Mouse (Mus musculus): ENCODE results near the gene Pafah1b1.
A peak's percentile ranks its signal among the peaks of the same experiment; 100 is the strongest.

Pafah1b1 gene

DNA sequence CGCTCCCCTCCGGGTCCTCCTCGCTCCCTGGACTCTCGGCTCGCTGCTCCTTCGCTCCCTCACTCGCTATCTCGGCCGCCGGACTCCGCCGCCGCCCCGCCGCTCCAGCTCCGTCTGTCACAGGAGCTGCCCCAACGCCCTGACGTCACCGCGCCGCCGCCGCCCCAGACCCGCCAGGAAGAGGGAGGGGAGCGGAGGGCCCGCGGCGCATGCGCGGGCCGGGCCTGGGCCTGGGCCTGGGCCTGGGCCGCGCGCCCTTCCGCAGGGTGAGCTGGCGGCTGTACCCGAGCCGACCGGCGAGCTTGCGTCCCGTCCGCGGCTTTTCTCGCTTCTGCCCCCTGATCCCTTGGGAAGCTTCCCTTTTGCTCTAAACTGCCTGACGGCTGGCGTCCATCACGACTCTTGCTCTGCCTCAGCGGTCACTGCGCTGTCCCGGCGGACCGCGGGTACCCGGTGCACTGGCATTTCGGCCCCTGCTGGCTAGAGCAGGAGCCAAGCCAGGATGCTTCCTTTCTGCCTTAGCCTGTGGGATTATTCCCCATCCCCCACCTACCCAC is at the start of gene Pafah1b1:
Gene Pafah1b1 (minus strand): TSS at position 436 of the 557 bp plus-strand sequence.
- DNase-seq (ENCODE audit: low read depth): peak; percentile 96

DNA sequence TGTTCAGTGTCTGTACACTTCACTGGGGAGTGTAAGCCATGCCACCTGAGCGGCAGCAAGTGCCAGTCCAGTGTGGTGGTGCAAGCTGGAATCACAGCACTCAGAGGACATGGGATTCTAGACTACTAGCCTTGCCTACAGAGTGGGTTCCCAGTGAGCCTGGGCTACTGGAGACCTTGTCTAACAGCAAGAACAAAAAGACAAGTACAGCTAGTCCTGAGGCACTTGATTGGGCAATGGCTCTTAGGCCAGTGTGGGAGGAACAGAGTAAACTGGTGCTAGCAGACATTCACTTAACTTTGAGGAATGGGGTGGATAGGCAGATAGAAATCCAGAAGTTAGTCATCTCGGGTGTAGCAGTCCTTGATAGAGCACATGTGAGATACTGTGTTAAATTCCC is 47.9 kb upstream of the Pafah1b1 start:
- no peak for DNase-seq (ENCODE audit: low read depth)

DNA sequence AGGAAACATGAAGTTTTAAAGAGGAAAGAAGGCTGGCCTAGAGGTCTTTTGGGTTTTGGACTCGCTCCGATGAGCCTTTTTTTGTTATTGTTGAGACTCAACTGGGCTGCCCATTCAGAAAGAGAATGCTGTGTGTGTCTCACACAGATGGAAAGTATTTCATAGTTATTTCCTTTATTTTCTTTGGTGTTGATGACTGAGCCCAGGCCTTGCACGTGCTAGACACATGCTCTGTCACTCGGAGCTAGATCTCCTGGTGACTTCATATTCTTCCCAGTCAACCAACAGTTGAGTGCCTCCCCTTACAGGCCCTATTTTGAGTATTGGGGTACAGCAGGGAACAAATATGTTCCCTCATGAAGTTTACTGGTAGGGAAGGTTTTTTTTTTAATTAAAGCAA is 47.2 kb upstream of the Pafah1b1 start:
- DNase-seq (ENCODE audit: low read depth): no peak

DNA sequence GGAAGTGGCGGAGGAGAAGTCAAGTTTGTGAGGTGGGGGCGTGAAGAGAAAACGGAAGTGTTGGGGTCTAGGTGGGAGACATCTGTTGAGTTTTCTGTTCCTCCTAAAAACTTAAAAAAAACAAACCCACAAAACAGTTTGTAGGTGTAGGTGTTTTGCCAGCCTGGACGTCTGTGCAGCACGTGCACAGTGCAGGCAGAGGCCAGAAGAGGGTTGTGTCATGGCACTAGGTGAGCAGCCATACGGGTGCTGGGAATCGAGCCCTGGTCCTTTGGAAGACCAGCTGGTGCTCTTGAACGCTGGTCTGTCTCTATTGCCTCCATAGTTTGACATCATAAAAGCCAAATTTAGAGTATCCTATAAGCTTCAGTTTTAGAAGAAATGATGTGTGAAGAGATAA is 46.8 kb upstream of the Pafah1b1 start:
- no peak for DNase-seq (ENCODE audit: low read depth)

DNA sequence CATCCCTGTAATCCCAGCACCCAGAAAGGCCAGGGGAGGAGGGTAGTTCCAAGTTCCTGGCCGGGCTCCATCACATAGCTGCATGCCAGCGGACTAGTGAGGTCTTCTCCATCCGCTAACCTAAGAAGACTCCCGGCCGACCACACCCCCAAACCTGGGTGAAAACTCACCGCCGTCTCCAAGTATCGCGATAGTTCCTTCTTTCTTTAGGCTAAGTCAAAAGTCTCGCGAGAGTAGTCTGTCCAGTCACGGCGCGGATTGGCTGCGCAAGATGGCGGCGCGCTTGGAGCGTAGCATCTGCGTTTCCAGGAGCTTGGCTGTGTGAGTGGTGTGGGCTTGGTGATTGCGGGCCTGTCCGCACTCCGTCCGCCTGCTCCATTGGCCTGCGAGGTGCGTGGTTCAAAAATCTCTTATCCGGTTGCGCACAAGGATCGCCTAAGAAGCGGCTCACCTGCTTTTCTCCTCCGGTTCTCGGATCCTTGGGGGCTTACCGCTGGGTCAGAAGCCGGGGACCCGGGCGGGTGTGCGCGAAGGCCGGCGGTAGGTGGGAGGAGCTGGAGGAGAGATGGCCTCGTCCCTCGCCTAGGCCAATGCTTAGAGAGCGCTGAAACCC is 46.2 kb upstream of the Pafah1b1 start, which contains the start of gene Mettl16:
Gene Mettl16 (plus strand): TSS at position 236 of the 613 bp plus-strand sequence.
- peak; percentile 98 for DNase-seq (ENCODE audit: low read depth)

DNA sequence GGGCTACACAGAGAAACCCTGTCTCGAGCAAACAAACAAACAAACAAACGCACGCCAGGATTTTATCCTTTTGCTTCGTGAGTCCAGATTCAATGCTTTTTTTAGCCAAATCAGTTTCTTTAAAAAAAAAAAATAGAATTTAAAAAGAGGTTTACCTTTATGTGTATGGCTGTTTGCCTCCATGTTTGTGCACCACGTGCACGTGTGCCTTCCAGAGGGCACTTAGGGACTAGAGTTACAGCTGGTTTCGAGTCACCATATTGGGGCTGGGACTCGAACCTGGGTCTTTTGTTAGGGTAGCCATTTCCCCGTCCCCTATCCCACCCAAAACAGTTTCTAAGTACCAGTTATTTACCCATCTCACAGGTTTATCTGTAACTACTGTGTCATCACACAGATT is 45.6 kb upstream of the Pafah1b1 start:
- DNase-seq (ENCODE audit: low read depth): no peak

DNA sequence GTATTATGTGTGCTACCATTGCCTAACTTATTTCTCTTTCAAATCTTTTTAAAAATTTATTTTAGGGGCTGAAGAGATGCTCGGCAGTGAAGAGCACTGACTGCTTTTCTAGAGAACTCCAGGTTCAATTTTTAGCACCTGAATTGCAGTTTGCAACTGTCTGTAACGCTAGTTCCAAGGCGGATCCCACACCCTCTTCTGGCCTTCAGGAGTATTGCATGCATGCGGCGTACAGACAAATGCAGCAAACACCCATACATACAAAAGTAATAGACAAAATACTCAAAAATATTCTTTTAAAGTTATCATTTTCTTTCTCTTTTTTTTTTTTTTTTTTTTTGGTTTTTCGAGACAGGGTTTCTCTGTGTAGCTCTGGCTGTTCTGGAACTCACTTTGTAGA is 43.6 kb upstream of the Pafah1b1 start:
- DNase-seq (ENCODE audit: low read depth): peak; percentile 73

DNA sequence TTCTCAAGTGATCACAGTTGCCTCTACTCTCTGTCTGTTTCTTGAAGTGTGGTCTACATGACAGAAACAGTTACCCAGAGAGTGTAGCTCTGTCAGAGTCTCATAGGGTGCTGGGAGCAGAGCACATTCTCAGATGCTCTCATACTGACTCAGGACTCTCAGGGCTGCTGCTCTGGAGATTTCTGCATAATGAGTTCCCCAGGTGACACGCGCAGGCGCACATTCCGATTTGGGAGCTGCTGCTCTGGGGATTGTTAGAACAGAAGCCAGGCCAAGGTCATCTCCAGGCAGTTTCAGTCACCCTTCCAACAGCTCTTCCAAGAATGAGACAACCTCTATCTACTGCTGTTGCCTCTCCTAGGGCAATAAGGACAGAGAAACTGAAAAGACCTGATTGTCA is 43.0 kb upstream of the Pafah1b1 start:
- DNase-seq (ENCODE audit: low read depth): no peak

DNA sequence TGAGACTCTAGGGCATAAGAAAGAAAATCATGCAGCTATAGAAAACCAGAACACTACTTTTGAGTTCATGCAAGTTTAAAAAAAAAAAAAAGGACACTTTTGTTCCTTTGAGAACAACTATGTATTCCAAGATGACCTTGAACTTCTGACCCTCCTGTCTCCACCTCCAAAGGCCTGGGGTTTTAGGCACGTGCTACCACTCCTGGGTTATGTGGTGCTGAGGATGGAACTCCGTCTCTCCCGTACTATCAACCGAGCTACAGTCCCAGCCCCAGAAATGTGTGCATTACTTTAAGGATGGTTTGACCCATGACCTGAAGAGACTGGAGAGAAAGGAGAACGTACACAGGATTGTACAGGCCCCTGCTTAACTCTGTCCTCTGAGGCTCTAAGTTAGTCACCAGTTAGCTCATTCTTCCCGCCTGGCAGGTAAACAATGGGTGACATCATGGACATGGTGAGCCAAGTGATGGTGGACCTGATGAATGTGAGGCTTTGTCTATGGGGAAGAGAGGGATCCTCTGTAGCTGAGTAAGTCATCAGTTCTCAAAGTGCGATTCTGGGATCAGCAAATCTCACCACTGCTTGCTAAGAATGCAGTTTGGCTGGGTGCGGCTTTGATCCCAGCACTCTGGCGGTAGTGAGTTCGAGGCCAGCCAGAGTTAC is 39.6 kb upstream of the Pafah1b1 start:
- no peak for DNase-seq (ENCODE audit: low read depth)

DNA sequence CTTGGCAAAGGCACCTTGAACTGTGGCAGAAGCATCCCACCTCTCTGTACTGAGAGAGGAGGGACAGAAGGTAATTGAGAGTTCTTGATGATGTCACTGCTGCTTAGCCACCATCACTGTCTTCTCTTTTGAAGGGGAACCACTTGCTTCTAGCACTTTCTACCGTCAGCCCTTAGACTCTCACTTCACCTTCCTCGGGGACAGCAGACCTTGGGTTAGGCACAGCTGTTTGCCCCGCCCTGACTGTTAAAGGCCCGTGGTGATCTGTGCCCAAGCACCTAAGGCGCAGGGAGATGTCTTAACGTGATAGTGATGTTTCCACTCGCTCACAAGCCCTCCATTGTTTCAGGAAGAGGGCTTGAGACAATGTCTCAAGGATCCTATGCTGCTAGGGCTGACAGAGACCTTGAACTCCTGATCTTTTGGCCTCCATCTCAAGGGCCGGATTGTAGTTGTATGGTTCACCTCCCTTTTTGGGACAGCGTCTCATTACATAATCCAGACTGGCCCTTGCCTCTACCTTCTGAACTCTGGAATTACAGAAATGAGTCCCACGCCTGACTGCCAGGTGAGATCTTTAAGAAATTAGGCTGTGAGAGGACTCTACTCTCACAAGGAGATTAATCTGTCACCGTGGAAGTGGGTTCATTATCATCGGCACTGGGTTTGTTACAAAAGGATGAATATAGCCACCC is 36.7 kb upstream of the Pafah1b1 start:
- DNase-seq (ENCODE audit: low read depth): no peak

DNA sequence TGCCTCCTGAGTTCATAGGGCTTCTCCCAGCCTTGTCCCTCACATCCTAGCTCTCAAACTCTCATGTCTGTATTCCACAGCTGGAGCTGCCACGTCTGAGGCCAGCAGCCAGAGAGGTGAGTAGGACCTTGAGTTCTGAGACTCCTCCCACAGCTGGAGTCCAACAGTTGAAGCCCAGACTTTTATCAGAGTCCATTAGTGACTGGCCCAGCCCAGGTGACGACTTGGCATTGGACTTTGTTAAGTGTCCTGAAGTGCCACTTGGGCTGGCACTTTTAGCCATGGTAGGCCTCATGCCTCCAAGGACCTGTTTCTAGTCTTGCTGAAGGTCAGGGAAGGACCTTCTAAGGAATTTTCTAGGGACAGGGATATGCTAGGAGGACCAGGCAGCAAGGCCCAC is 32.2 kb upstream of the Pafah1b1 start:
- no peak for DNase-seq (ENCODE audit: low read depth)

DNA sequence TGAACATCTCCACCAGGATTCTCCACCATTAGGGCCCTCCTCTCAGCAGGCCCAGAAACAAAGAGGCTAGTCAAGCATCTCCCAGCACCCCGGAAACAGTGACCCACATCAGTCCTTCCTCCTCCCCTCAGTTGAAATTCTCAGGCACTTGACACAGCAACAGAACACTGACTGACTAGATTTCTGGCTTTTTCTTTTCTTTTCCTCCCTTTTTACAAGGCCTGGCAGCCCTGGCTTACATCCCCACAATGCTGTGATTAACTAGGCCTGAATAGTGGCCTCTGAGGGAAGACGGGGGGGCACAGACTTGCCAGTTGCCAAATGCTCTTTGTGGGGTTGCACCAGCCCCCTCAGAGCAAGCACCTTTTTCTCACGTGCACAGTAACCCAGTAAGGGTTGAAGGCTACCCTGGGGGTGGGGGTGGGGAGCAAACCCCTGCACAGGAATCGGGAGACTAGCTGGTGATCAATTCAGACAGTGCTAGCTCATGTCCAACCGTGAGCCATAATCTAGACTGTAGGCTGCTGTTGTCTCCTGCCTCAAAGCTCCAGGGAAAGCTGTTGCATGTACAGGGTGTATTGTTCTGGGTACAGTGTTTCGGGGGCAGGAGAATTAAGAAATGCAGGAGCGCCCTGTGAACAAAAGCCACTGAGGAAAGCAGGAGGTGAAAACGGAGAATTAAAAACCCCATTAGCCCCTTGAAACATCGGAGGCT is 27.0 kb upstream of the Pafah1b1 start:
- no peak for DNase-seq (ENCODE audit: low read depth)

DNA sequence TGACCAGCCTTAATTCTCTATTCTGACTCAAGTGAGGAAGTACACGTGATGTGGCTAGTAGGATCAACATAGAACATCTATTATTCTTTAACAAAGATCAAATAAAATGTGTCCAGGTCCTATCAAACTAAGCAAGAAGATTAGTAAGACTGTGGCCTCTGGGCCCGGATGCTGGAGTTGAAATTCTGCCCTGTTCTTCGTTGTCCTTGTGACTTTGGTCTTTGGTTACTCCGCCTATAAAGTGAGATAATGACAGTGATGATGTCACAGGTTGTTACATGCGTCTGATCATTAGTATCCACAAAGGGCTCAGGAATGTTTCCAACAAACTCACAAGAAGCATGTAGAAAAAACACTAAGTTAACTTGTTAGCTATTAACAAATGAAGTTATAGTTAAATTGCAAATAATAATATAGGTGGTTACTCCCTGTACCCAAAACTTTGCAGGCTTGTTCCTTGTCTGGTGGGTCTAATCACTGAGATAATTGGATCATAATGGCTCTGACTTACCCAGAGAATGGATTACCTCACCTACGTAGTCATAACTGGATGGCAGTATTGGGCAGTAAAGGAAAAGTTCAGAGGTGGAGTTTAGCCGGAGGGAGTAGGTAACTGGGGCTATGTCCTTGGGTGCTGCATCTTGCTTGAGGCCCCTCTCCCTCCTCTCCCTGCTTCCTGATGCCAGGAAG is 26.3 kb upstream of the Pafah1b1 start:
- DNase-seq (ENCODE audit: low read depth): no peak

DNA sequence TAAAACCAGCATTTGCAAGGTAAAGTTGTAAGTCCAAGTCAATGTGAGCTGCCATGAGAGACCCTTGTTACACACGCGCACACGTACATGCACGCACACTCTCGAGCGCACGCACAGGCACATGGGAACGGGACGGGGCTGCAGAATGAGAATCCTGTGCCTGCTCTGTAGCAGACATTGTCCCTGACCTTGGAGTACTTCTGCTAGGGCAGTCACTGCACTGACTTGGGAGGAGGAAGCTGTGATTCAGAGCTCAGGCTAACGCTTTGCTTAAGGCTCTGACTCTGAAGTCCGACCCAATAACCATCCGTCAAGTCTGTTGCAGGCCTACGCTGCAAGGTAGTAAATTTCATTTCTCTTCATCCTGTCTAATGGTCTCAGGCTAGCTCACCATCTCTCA is 24.8 kb upstream of the Pafah1b1 start:
- no peak for DNase-seq (ENCODE audit: low read depth)

DNA sequence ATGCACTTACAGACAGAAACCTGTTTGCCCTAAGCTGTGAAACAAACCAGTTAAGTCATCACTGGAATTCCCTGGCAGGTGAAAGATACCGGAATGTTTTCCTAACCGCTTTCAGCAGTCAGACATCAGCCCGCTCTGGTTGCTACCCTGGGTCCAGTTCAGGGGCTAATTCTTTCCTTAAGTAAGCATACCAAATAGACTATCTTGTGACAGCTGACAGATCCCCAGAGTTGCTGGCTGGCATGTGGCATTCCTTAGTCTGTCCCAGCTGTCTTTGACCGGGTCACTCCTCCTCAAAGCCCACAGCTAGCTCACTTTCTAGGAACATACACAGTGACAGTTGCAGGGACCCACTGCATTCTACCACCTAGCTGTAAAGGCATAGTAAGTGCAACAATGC is 23.6 kb upstream of the Pafah1b1 start:
- no peak for DNase-seq (ENCODE audit: low read depth)

DNA sequence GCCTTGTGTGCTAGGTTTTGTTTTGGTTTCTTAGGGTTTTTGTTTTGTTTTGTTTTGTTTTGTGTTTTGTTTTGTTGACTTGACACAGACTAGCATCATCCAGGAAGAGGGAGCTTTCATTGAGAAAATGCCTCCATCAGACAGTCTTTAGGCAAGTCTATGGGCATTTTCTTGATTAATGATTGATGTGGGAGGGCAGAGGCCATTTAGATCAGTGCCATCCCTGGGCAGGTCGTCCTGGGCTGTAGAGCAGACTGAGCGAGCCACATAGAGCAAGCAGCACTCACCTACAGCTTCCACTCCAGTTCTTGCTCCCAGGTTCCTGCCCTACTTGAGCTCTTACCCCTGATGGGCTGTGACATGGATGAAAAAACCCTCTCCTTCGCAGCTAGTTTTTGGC is 13.4 kb upstream of the Pafah1b1 start:
- DNase-seq (ENCODE audit: low read depth): no peak

DNA sequence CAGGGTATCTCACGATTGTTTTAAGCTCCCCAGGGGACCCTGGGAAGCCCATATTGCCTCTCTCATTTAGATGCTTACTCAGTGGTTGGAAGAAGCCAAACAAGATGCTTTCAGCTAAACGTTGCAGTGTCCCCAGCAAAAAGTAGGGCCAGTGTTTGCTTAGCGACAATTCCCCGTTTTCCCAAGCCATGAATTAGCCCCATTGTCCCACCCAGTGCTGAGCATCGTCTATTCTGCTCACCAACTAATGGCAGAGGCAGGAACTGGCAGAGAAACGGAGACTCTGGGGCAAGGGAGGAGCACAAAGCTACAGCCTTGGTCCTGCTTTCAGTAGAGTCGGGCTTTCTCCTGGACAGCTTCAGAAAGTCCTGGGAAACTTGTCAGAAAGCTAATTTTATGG is 10.4 kb upstream of the Pafah1b1 start:
- no peak for DNase-seq (ENCODE audit: low read depth)

DNA sequence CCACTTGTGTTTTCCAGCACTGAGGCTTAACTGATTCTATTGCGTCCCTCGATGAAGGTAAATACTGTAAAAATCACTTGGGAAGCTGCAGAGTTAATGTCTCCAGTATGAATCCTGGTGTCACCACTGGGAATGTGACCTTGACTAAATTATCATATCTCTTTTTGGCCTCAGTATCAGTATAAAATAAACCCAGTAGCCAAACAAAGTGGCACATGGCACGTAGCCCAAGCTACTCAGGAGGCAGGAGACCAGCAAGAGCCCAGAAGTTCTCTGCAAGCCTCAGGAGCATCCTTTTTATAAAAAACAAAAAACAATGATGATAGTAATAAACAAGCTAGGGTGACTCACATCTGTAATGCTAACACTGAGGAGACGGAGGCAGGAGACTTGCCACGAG is 711 bp upstream of the Pafah1b1 start:
- no peak for DNase-seq (ENCODE audit: low read depth)

DNA sequence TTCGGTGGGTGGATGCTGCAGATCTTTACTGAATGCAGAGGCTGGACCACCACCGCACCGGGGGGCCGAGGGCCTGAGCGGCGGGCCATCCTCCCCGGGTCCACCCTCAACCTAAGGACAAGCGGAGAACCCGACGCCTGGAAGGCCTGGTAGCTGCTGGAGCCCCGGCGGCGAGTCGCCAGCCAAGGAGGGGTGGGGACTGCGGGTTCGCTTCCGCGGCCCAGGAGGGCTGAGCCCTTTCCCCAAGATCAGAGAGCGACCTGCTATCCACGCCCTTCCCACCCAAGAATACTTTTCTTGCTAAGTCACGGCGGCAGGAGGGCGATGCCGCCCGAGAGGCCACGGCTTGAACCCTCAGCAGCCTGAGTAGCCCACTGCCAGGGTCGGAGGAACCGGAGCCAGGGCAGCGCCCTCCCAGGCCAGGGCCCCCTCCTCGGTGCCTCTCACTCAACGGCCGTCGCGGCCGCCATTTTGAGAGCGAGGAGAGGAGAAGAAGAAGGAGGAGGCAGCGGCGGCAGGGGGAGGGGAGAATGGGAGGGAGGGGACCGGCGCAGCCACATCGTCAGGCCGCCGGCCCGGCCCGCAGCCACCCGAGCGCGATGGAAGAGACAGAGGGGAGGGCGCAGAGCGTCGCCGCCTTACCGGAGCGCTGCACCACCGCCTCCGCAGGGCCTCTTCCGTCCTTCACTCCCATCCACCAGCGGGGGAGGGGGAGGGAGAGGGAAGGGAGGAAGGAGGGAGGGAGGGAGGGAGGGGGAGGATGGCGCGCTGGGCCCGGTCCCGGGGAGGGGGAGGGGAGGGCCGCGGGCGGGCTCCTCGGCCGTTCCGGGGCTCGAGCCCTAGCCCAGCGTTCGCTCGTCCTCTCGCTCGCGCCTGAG is 874 bp downstream of the Pafah1b1 start:
- DNase-seq (ENCODE audit: low read depth): peak; percentile 95

DNA sequence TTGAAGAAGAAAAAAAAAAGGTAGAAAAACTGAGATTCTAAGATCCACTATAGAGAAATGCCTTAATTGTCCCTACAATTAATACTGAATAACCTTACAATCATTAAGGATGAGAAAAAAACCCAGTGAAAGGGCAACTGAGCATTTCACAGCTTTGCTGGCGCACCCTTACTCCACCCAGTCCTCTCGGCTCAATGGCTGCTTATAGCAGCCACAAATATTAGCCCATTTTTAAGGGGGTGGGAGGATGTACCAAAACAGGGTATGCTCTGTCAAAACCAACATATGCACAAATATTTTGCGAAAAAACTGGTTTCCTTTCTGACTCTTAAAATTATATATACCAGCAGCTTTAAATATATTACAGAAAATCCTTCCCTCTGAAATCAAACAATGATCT is 2.5 kb downstream of the Pafah1b1 start:
- no peak for DNase-seq (ENCODE audit: low read depth)

DNA sequence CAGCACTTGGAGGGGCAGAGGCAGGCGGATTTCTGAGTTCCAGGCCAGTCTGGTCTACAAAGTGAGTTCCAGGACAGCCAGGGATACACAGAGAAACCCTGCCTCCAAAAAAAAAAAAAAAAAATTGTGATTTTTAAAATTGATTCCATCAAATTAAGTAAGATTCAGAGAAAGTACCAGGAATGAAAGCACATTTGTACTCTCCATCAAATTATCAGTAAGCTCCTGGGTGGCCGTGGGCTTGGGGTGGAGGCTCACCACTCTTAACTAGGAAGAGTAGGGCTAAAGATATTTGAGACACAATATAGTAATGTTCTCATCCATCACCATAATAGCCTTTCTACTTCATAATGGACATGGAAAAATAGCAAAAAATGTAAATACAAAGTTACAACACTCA is 3.3 kb downstream of the Pafah1b1 start:
- DNase-seq (ENCODE audit: low read depth): no peak
